Mouse (Mus musculus) Patski (cell line): ENCODE measurements around the gene Ino80. TPM values are rescaled to one million over a fixed set of nuclear protein-coding genes. Genes with fewer than 3 reads are reported as not detected.

Source experiments
- ATAC-seq: fragments of 100-300 bp; one replicate; pipeline ENCODE4 v1.8.0; 2021
- CTCF ChIA-PET: fragments of 350-600 bp; sonication (Branson Sonifier 250); formaldehyde crosslinking; loops from one replicate; lab custom pipeline; 2022; ENCODE audit warnings: inconsistent platforms; lab: Charles Lee
- POLR2A ChIA-PET: fragments of 350-600 bp; sonication (Branson Sonifier 250); formaldehyde crosslinking; loops from one replicate; lab custom pipeline; 2022; ENCODE audit warnings: antibody characterized with exemption, inconsistent platforms; lab: Charles Lee
- DNase-seq: peaks from one replicate; pipeline ENCODE4 v3.0.0-alpha.2; 2011; ENCODE audit warnings: low read depth, low spot score
- H3K27me3 ChIP-seq: fragments of 371-371 bp; one replicate; pipeline ENCODE4 v1.5.1; 2021
- CTCF ChIP-seq: fragments of 100-300 bp; IDR thresholded peaks from one replicate; pipeline ENCODE4 v1.5.1; 2021
- in situ Hi-C: fragments of 300-500 bp; cut with MboI; formaldehyde crosslinking; loops from 3 replicates; pipeline ENCODE4 v1.11.1; 2018; ENCODE audit warnings: low pct_unique_long_range_greater_than_20kb, mixed read lengths
- polyA plus RNA-seq: library from polyadenylated mRNA; unstranded; gene quantifications from one replicate; pipeline ENCODE4 v1.2.3, GENCODE M21; 2021

Ino80 gene
- polyA plus RNA-seq, 1 experiment from 2014 or later = 17.7 TPM

DNA sequence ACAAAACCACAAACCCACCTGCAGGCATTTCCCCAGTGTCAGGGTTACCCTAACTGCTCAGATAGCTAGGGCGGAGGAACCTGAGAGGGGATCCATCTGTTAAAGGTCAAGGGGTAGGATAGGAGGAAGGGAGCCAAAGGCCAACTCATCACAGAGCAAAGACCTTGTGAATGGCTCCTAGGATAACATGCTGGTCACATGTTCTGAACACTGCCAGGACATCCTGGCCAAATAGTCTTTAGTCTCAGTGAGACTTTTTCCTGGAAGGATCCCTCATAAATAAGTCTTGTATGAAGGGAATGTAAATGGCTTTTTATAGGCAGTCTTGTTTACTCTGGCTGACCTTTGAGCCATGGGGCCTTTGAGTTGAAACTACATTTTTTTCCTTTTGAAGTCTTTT lies 78.8 kb downstream of the Ino80 start:
- no peak for DNase-seq
- no peaks in the 10 kb centered on the region for H3K27me3 ChIP-seq
- ChIA-PET POLR2A (no interaction called here), CTCF (interaction anchor here (1.3 kb wide), 1 partner anchor 60 kb away, joined by 3 read pairs; no protein-coding TSS in a partner anchor)
- no peak for TF ChIP-seq CTCF
- in situ Hi-C loops = no loop called here
- no peak for ATAC-seq

DNA sequence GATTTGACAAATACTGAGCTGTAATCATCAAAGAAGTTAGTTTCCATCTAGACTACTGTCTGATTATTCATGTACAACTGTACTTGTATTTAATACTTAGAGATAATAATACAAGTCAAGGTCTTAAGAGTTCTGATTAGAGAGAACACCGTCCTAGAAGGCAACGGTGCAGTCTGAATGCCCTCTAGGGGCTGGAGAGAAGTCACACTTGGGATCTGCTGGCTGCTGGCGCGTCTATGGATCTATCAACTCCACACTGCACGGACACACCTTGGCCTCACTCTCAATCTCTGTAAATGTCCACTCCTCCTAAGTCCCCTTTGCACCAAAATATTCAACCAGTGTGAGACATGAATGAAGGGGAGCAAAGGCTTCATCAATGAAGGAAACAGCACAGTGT lies 79.2 kb downstream of the Ino80 start:
- TF ChIP-seq CTCF = no peak
- DNase-seq (no peak), ATAC-seq (no peak)
- in situ Hi-C loops = no loop called here
- H3K27me3 ChIP-seq = no peaks in the 10 kb centered on the region
- ChIA-PET POLR2A (no interaction called here), CTCF (interaction anchor here (1.3 to 1.4 kb wide), 2 partner anchors 16 to 60 kb away, joined by 3 read pairs; no protein-coding TSS in a partner anchor)

DNA sequence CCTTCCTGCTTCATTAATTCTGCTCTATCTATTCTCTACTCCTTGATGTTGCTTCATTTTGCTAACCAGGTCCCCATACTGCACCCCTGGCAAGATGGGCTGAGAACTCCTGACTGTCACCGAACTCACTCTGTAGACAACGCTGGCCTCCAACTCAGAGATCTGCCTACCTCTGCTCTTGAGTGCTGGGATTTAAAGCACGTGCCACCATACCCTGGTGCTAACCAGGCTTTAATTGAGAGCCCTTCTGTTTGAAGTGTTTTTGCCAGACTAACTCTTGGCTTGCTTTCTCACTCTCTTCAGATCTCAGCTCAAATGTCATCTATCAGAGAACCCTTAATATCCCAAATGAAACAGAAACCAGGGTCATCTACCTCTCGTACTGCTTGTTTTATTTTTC lies 87.5 kb downstream of the Ino80 start:
- no peak for TF ChIP-seq CTCF
- in situ Hi-C loops = no loop called here
- no peak for ATAC-seq
- no peaks in the 10 kb centered on the region for H3K27me3 ChIP-seq
- DNase-seq = no peak
- CTCF ChIA-PET = interaction anchor here (2.3 kb wide), 1 partner anchor 23 kb away, joined by 6 read pairs; no protein-coding TSS in a partner anchor
- POLR2A ChIA-PET = interaction anchor here (0.5 kb wide), 1 partner anchor 32 kb away, joined by 3 read pairs; no protein-coding TSS in a partner anchor

DNA sequence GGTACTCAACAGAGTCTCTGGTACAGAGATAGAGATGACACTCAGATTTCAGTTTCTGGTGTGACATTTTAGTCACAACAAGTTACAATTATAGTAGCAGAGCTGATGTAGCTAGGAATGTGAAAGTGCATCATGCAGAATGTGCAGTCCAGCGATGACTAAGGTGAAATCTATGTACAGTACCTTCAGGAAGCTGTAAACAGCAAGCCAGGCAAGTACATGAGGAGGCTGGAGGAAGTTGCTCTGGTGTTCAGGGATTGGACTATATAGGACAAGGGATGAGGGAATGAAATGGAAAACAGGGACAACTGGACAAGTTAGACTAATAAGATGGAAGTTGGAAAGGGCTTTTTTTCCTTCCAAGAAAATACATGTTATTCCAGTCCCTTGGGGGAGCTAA lies 89.2 kb downstream of the Ino80 start:
- no peak for TF ChIP-seq CTCF
- no peak for DNase-seq
- no peaks in the 10 kb centered on the region for H3K27me3 ChIP-seq
- ChIA-PET POLR2A (no interaction called here), CTCF (interaction anchor here (0.7 kb wide), 1 partner anchor 44 kb away, joined by 3 read pairs; no protein-coding TSS in a partner anchor)
- in situ Hi-C loops = no loop called here
- ATAC-seq = no peak

DNA sequence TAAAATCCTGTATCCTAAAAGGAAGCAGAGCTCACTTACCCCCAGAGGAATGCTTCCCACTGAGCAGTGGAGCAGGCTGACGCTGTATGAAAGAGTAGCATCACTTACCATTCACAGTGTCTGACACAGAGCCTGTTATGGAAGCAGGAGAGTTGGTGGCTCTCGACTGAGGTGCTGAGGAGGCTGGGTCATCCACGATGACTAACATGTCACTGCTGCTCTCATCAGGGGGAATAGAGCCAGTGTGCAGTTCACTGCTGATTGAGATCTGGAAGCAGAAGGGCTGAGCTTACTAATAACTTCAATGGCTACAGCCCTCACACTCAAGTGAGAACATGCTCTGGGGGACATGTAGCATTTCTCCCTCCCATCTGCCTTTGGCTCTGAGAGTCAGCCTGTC lies 98.0 kb downstream of the Ino80 start:
- ATAC-seq = no peak
- ChIA-PET CTCF (interaction anchor here (1.1 kb wide), 1 partner anchor 20 kb away, joined by 3 read pairs; no protein-coding TSS in a partner anchor), POLR2A (no interaction called here)
- no peak for TF ChIP-seq CTCF
- in situ Hi-C loops = no loop called here
- no peaks in the 10 kb centered on the region for H3K27me3 ChIP-seq
- DNase-seq = no peak

DNA sequence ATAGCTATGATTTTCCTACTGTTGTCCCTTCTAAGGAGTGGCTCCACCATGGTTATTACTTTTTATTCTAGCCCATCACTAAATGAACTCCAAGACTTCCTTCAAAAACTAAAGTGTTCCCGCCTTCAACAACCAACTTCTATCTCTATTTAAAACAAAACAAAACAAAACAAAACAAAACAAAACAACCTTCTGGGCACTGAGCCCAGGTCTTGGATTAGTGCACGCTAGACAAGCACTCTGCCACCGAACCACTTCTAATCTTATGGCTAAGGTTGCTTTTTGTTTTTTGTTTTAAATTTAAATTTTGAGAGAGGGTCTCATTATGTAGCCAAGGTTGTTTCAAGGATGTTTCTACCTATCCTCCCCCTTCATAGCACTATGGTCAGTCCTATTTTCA lies 99.7 kb downstream of the Ino80 start:
- in situ Hi-C loops = no loop called here
- ATAC-seq = no peak
- TF ChIP-seq CTCF = no peak
- POLR2A ChIA-PET = no interaction called here
- DNase-seq = no peak
- CTCF ChIA-PET = interaction anchor here (1.0 kb wide), 1 partner anchor 16 kb away, joined by 3 read pairs; no protein-coding TSS in a partner anchor
- H3K27me3 ChIP-seq = no peaks in the 10 kb centered on the region

DNA sequence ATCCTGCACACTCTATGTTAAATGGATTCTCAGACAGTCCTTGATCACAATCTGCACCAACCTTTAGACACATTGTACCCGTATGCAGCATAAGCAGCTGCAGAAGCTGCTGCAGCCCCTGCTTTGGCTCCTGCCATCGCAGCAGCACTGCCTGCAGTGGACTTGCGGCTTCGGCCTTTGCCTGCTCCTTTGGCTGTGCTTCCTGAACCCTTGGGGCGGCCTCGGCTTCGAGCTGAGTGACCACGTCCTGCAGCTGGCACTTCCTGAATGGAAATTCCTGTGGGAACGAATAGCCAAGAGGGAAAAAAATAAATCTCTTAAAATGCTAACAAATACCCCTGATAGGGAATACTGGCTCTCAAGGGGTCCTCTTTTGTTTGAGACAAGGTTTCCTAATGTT lies 100.2 kb downstream of the Ino80 start:
- no peak for TF ChIP-seq CTCF
- ChIA-PET POLR2A (no interaction called here), CTCF (interaction anchor here (1.0 to 3.3 kb wide), 2 partner anchors 8 to 17 kb away, joined by 3 to 11 read pairs; no protein-coding TSS in a partner anchor)
- DNase-seq (no peak), ATAC-seq (no peak)
- no peaks in the 10 kb centered on the region for H3K27me3 ChIP-seq
- in situ Hi-C loops = no loop called here

DNA sequence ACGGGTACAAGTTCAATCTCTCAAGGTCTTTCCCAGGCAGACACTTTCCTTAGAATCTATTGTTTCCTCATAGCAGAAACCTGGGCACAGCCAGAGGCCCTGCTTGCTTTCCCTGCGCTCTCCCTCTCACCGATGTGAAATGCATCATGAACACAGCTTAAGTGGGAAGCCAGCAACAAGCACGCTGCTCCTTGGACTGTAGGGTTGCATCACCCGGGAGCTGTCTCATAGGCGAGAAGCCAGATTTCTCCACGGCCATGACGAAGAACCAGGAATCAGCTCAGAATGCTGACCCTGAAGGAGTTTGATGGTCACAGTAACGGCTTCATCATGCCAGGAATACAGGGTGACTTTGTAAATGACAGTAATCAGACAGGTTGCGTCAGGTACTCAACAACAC lies 107.4 kb downstream of the Ino80 start:
- DNase-seq (no peak), ATAC-seq (no peak)
- ChIA-PET CTCF (no interaction called here), POLR2A (no interaction called here)
- no peaks in the 10 kb centered on the region for H3K27me3 ChIP-seq
- in situ Hi-C loops = no loop called here
- no peak for TF ChIP-seq CTCF

DNA sequence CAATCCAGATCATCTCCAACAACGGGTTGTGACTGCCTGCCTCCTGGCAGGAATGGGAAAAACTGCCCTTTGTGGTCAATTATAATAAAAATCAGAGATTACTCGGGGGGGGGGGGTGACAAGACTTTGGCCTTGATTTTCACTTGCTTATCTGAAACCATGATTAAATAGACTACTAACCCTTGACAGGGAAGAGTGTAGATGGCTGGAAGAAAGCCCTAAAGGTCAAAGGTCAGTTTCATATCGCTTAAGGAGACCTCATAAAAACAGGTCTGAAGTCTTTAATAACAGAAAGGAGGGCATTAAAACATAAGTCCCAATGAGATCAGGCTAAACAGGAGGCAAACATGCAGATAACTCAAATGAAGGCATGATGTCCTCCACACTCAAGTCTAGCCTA lies 110.1 kb downstream of the Ino80 start:
- CTCF ChIA-PET = no interaction called here
- no peak for ATAC-seq
- no peak for TF ChIP-seq CTCF
- POLR2A ChIA-PET = no interaction called here
- no peak for DNase-seq
- no peaks in the 10 kb centered on the region for H3K27me3 ChIP-seq
- in situ Hi-C loops = no loop called here

DNA sequence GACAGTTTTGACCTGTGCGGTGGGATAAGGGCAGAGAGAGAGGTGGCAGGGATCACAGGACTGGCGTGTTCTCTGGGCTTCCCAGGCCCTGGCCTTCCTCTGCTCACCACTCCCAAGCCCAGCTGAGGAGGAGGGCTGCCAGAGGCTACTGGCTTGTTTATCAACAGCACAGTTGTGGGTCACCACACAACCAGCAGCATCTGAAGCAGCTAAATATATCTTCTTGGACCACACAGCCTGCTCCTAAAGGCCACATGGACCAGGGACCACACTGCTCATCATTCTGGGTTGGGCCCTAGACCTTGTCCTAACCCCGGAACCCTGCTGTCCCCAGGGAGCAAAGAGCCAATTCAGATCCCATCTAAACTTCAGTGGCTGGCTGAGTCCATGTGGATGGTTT lies 112.5 kb downstream of the Ino80 start:
- CTCF ChIA-PET = interaction anchor here (1.0 to 1.8 kb wide), 5 partner anchors 9 to 27 kb away, joined by 3 to 5 read pairs (median 4); no protein-coding TSS in a partner anchor
- ATAC-seq = no peak
- no peak for DNase-seq
- POLR2A ChIA-PET = no interaction called here
- TF ChIP-seq CTCF = no peak
- no peaks in the 10 kb centered on the region for H3K27me3 ChIP-seq
- in situ Hi-C loops = no loop called here

DNA sequence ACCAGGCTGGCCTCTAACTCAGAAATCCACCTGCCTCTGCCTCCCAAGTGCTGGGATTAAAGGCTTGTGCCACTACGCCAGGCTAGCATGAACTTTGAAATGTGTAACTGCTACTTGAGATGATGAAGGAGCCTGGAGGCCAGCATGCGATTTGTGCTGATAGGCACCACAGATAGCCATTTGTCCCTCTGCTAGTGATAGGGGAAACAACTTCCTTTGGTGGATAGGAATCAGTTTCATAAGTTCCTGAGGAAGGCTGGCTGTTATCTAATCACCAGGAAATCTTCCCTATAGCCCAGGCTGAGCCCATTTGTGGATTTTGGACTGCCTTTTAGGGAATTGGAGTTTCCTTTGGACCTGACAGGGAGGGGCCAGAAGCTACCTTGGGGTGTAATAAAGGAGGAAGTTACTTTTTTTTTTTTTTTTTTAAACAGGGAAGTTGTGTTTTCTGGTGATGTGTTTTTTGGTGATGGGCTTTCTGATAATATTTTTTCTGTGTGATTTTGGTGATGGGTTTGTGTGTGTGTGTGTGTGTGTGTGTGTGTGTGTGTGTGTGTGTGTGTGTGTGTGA lies 117.7 kb downstream of the Ino80 start:
- H3K27me3 ChIP-seq = no peaks in the 10 kb centered on the region
- ATAC-seq = no peak
- ChIA-PET CTCF (no interaction called here), POLR2A (interaction anchor here (0.7 kb wide), 1 partner anchor 108 kb away, joined by 3 read pairs; no protein-coding TSS in a partner anchor)
- in situ Hi-C loops = no loop called here
- no peak for TF ChIP-seq CTCF
- DNase-seq = no peak
